Mouse (Mus musculus) ES-E14 (cell line): ENCODE data around the gene Cela3a. TPM values are rescaled to one million over a fixed set of nuclear protein-coding genes. Genes with fewer than 3 reads are reported as not detected.
"Not testable (repeated sequence)": the region's sequence is repeated elsewhere in the genome, so short reads cannot be mapped to it uniquely, and the experiment has no call there.

Experiments used
- DNase-seq: peaks from one replicate; pipeline ENCODE4 v3.0.0-alpha.2; 2013; ENCODE audit warnings: low read depth, low spot score
- H3K27ac ChIP-seq: 2 replicates; pipeline ENCODE4 v1.5.1; 2012; ENCODE audit warnings: low read depth, mild to moderate bottlenecking, low read length, moderate library complexity, mixed read lengths; ENCODE audit not compliant: poor library complexity, insufficient read depth, severe bottlenecking
- H3K36me3 ChIP-seq: 2 replicates; pipeline ENCODE4 v1.6.1; 2012; ENCODE audit warnings: mild to moderate bottlenecking, low read length, moderate library complexity, mixed read lengths; ENCODE audit not compliant: control insufficient read depth, poor library complexity, insufficient read depth, severe bottlenecking
- H3K4me1 ChIP-seq, 2 experiments: fragments of 150-350 bp in 1 of 2; sonication (generic) in 1 of 2; 2 replicates each; pipeline ENCODE4 v1.6.1; 2012; ENCODE audit warnings: low read length in 2 of 2, mild to moderate bottlenecking in 1 of 2, mixed read lengths in 1 of 2; ENCODE audit not compliant: control insufficient read depth in 2 of 2, insufficient read depth in 2 of 2, poor library complexity in 1 of 2
- H3K4me3 ChIP-seq, 2 experiments: fragments of 150-350 bp in 1 of 2; sonication (generic) in 1 of 2; 2 replicates each; pipeline ENCODE4 v1.5.1; 2012; ENCODE audit warnings: low read length in 2 of 2, low read depth in 1 of 2, mild to moderate bottlenecking in 1 of 2, mixed read lengths in 1 of 2; ENCODE audit not compliant: insufficient read depth in 1 of 2, poor library complexity in 1 of 2, severe bottlenecking in 1 of 2
- H3K9ac ChIP-seq: 2 replicates; pipeline ENCODE4 v1.6.1; 2012; ENCODE audit warnings: low read depth, mild to moderate bottlenecking, low read length, mixed read lengths; ENCODE audit not compliant: poor library complexity, insufficient read depth, severe bottlenecking
- H3K9me3 ChIP-seq: fragments of 150-350 bp; sonication (generic); 2 replicates; pipeline ENCODE4 v1.6.1; 2012; ENCODE audit warnings: low read depth, mild to moderate bottlenecking, low read length; ENCODE audit not compliant: control insufficient read depth, insufficient read depth
- CHD2 ChIP-seq: IDR thresholded peaks from 2 replicates; pipeline ENCODE4 v1.6.1; 2014; ENCODE audit warnings: mild to moderate bottlenecking, low read depth, low read length, inconsistent platforms
- HCFC1 ChIP-seq: IDR thresholded peaks from 2 replicates; pipeline ENCODE4 v1.6.1; 2012; ENCODE audit warnings: low read length, inconsistent platforms, borderline replicate concordance; ENCODE audit not compliant: insufficient read depth
- MAFK ChIP-seq: IDR thresholded peaks from 2 replicates; pipeline ENCODE4 v1.6.1; 2014; ENCODE audit warnings: mild to moderate bottlenecking, low read depth, low read length, inconsistent platforms; ENCODE audit not compliant: insufficient read depth
- ZC3H11A ChIP-seq: IDR thresholded peaks from 2 replicates; pipeline ENCODE4 v1.6.1; 2012; ENCODE audit warnings: low read depth, mild to moderate bottlenecking, inconsistent platforms, low read length, borderline replicate concordance
- ZNF384 ChIP-seq: IDR thresholded peaks from 2 replicates; pipeline ENCODE4 v1.6.1; 2012; ENCODE audit warnings: low read depth, low read length, inconsistent platforms
- in situ Hi-C, 2 experiments: fragments of 600-800 bp; cut with MboI; formaldehyde crosslinking; loops; one replicate each; pipeline ENCODE4 v1.15.1; 2025; ENCODE audit warnings: low sequenced_read_pairs in 2 of 2, inconsistent platforms in 1 of 2; ENCODE audit not compliant: unreplicated experiment in 2 of 2
- total RNA-seq: library from RNA; depleted of rRNA; stranded (reverse); fragments of 300-350 nt; gene quantifications from 2 replicates; pipeline ENCODE4 v1.2.3, GENCODE M21; 2012

The Cela3a gene
- total RNA-seq, 1 experiment, result not detected

DNA sequence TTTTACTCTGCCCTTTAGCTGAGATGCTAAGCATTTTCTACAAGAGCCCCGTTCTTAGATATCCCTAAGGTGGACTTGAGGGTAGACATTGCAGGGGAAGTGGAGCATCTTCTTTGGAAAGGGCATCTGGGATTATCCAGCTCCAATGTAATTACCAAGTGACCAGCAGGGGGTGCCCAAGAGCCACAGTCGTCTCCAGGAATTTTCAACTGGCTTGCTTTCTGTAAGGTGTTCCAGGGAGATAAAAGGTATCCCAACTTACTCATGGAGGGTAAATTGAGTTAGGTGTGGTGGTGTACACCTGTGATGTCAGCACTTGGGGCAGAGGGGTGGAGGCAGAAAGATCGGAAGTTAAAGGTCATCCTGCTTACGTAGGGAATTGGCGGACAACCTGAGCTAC, 34.0 kb upstream of the Cela3a start:
- in situ Hi-C loops, result no loop called here
- no peak overlapping the region for H3K4me3 ChIP-seq

DNA sequence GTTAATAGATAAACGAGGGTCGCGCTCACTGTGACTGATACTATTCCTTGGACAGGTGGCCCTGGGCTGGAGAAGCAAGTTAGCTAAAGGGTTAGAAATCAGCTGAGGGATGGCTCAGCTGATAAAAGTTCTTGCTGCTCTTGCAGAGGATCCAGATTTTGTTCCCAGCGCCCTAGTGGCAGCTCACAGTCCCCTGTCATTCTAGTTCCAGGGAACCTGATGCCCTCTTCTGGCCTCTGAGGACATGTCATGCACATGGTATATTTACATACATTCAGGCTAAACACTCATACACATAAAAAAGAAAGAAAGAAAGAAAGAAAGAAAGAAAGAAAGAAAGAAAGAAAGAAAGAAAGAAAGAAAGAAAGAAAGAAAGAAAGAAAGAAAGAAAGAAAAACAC, 31.7 kb upstream of the Cela3a start:
- H3K9ac ChIP-seq, result no peak overlapping the region
- H3K4me3 ChIP-seq, result no peak overlapping the region
- no peak overlapping the region for H3K27ac ChIP-seq
- DNase-seq, result no peak
- in situ Hi-C loops, result no loop called here
- H3K36me3 ChIP-seq, result no peaks in the 10 kb centered on the region
- H3K4me1 ChIP-seq, result no peaks in the 10 kb centered on the region
- no peaks in the 10 kb centered on the region for H3K9me3 ChIP-seq
- TF ChIP-seq HCFC1 (no peak), CHD2 (no peak)

More for the DNA sequence above, 34.0 kb upstream of the Cela3a start:
- no peak overlapping the region for H3K27ac ChIP-seq
- no peak for TF ChIP-seq ZNF384
- TF ChIP-seq ZC3H11A, result peak; percentile 84
- peaks cover 1 to 12% of the 10 kb centered on the region in 2 experiments; a peak in 2 of 4 replicates for H3K4me1 ChIP-seq
- no peak overlapping the region for H3K9ac ChIP-seq
- no peaks in the 10 kb centered on the region for H3K9me3 ChIP-seq
- no peaks in the 10 kb centered on the region for H3K36me3 ChIP-seq
- peak; percentile 68 for DNase-seq

DNA sequence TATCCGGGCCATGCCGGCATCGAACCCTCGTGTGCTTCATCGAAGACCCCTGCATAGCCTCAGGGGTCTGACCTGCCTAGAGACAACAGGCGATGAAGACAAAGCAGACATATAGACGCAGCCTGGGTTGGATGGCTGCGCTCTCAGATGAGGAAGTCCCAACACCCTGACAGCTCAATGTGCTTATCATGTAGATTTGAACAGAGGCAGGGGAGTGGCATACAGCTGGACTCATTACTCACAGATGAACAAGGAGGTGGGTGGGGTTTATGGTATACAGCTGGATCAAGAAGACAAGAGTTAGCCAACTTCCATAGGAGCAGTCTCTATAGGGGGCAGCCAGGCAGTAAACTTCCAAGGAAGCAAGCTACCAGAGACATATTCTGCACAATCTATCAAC, 29.3 kb upstream of the Cela3a start:
- no peak overlapping the region for H3K4me3 ChIP-seq
- H3K9ac ChIP-seq, result no peak overlapping the region
- in situ Hi-C loops, result no loop called here

GRCm38 (mm10) chr4:137436979-137437669, 27.5 kb upstream of the Cela3a start:
- Histone ChIP-seq H3K9ac (no peak overlapping the region), H3K27ac (no peak overlapping the region), H3K9me3 (no peaks in the 10 kb centered on the region), H3K36me3 (no peaks in the 10 kb centered on the region), H3K4me1 (peaks cover 0 to 1% of the 10 kb centered on the region in 2 experiments; a peak in 1 of 4 replicates), H3K4me3 (no peak overlapping the region)
- TF ChIP-seq ZC3H11A (no peak), CHD2 (no peak)
- DNase-seq, result no peak
- in situ Hi-C loops, result no loop called here

More for the DNA sequence above, 29.3 kb upstream of the Cela3a start:
- no peak for TF ChIP-seq ZNF384
- no peak for TF ChIP-seq CHD2
- TF ChIP-seq MAFK, result no peak
- no peak for TF ChIP-seq HCFC1
- TF ChIP-seq ZC3H11A, result no peak
- peaks cover 0 to 1% of the 10 kb centered on the region in 2 experiments; a peak in 1 of 4 replicates for H3K4me1 ChIP-seq
- H3K9me3 ChIP-seq, result no peaks in the 10 kb centered on the region
- H3K27ac ChIP-seq, result no peak overlapping the region
- H3K36me3 ChIP-seq, result no peaks in the 10 kb centered on the region
- DNase-seq, result no peak

DNA sequence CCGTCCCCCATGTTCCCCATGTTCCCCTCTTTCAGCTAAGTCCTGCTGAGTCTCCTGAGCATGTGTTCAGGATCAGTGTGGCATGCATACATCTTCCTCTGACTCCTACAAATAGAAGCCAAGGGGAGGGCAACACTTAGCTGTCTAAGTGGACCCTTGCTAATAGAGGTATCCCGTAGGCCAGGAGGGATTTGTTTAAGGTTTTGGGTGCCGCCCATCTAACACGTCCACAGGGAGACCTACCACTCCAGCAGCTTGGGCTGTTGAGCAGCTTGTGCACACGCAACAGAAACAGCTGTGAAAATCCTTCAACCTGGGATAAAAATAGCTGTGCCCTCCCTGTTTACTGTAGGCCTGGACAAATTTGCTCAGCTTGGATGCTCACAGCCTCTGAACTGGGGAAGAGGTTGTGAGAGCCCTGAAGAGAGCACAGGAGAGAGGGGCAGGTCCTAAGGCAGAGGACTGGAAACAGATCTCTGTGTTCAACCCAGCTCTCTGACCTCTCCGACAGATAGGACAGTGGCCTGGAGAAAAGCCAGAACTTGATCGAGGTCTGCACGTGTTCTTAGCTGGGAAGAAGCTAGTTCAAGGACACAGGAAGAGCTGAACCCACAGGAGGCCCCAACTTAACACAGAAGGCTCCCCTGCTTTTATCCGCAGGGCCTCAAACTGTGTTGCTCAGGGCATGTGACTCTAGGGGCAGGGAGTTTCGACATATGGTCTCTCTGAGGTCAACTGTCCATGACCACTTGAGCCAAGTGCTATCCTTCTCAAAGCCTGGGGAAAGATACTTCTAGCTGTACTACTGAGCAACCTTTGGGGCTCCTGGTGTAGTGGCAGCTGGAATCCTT, 23.3 kb upstream of the Cela3a start:
- not testable (repeated sequence) for H3K4me3 ChIP-seq

More for the DNA sequence above, 23.3 kb upstream of the Cela3a start:
- in situ Hi-C loops, H3K27ac ChIP-seq, H3K4me1 ChIP-seq, H3K9me3 ChIP-seq, H3K36me3 ChIP-seq, DNase-seq, H3K9ac ChIP-seq: not testable (repeated sequence)
